Mouse (Mus musculus) gastrocnemius, adult 8-10 months (tissue): ENCODE measurements around the gene Ttc25. TPM values are rescaled to one million over a fixed set of nuclear protein-coding genes. Genes with fewer than 3 reads are reported as not detected.
A peak's percentile ranks its signal among the peaks of the same experiment; 100 is the strongest.
"Not testable (repeated sequence)": the region's sequence is repeated elsewhere in the genome, so short reads cannot be mapped to it uniquely, and the experiment has no call there.

Experiments
- DNase-seq, 2 experiments: peaks; one replicate each; pipeline ENCODE4 v3.0.0; 2022; ENCODE audit warnings: low spot score in 2 of 2
- total RNA-seq, 4 experiments: library from RNA; stranded (reverse); gene quantifications; 2 replicates each; pipeline ENCODE4 v1.2.4; 2022

The Ttc25 gene
- total RNA-seq, 4 experiments from 2014 or later = 0.09 to 0.51 (median 0.24) TPM

DNA sequence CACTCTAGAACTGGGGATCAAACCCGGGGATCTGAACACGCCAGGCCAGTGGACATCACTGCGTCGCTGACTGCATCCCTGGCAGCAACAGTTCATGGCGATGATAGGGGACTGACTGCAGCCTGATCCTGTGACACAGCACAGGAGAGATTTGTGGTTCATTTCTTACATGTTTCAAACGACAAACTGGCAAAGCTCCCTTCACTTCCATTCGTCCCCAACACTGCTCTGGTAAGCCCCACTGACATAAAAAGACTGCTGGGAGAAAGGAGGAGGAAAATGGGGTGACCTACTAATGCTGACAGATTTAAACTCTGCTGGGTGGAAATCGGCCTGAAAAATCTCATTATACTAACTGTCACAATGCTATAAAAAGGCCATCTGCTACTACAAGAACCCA, 58.4 kb downstream of the Ttc25 start:
- no peak for DNase-seq

- DNase-seq = no peak
Observed at GRCm38 (mm10) chr11:100604321-100605005, 59.1 kb downstream of the Ttc25 start.

- DNase-seq = no peak
Observed at GRCm38 (mm10) chr11:100605451-100605850, 60.0 kb downstream of the Ttc25 start.

- no peak for DNase-seq
Observed at GRCm38 (mm10) chr11:100607121-100607520, 61.7 kb downstream of the Ttc25 start.

GRCm38 (mm10) chr11:100608796-100609195, 63.4 kb downstream of the Ttc25 start:
- DNase-seq = no peak

- DNase-seq = no peak
Observed at GRCm38 (mm10) chr11:100609355-100609996, 64.1 kb downstream of the Ttc25 start.

DNA sequence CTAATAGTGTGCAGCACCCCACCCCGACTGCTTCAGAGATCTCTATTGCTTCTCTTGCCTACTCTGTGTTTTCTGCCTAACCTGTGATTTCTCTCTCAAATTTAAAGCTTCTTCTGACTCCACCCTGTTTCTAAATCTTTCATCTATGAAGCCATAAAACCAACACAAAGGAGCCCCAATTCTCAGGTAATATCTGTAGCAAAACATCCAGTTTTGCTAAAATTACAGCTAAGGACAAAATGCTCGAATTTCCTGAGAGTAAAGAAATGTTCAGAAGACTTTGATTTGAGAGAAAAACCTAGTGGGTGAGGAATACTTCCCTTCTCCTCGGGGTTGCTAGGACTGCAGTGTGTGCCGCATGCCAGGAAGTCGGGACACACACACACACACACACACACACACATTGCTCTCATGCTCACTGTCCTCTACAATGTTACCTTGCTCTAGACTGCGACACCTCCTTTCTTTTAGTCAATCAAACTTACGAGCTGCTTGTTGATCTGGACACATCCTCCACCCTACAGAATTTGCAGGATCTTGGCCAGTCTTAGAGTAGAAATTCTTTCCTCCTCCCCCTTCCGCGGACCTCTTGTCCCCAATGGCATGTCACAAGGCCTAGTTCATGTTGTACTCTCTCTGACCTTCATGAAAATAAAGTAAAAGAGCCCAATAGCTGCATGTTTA, 64.7 kb downstream of the Ttc25 start:
- DNase-seq = no peak

DNA sequence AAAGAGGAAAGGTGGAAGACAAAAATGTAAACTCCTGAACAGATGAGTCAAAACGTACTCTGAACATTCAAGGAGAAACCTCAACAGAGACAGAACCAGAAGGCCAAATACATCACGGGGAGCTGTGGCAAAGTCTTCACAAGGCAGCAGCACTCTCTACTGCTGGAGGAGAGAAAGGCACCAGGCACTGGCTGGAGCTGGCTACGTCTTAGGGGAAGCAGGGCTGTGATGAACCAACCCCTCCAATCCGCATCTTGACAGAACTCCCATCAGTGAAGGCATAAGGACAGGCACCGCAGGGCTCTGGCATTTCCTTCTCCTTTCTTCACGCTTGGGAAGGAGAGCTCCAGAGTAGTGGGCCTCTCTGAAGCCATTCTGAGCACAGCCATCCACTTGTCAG, 66.2 kb downstream of the Ttc25 start:
- DNase-seq = no peak

DNA sequence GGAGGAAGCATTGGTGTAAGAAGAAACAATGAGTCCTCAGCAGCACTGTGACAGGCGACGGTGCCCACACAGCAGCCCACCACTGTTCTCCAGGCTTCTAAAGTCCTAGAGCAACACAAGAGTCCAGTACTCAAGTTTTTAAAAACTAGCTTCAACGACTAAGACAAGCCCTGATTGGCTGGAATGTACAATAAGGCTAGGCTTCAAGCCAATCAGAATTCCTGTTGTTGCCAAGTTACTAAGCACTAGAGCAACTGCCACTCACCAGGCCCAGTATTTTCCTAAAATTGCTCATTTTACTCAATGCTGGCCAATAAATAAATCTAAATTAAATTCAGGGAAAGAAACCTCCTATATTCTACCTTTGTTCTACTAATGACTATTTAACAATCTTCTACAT, 67.8 kb downstream of the Ttc25 start:
- DNase-seq = no peak

DNA sequence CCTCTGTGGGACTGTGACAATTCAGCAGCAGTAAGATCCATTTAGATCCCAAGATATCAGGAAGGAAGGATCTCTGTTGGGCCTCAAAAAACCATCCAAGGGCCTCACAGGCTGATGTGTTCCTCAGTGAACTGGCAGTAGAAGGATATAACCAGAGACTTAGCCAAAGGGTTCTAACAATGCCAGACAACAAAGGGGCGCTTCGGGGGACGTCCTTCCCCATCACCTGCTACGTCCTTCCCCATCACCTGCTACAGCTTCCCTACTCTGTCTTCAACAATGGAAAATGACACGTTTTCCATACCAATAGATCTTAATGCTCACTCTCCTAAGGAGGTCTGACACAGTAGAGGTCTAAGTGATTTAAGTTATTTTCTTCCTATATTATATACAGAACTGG, 70.9 kb downstream of the Ttc25 start:
- no peak for DNase-seq

DNA sequence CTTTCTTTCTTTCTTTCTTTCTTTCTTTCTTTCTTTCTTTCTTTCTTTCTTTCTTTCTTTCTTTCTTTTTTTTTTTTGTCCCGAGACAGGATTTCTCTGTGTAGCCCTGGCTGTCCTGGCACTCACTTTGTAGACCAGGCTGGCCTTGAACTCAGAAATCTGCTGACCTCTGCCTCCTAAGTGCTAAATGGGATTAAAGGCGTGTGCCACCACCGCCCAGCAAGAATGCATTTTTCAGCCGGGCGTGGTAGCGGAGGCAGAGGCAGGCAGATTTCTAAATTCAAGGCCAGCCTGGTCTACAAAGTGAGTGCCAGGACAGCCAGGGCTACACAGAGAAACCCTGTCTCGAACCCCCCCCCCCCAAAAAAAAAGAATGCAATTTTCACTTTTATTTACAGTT, 71.4 kb downstream of the Ttc25 start:
- not testable (repeated sequence) for DNase-seq

GRCm38 (mm10) chr11:100617480-100617879, 72.1 kb downstream of the Ttc25 start:
- no peak for DNase-seq

- no peak for DNase-seq
Observed at GRCm38 (mm10) chr11:100618761-100619484, 73.5 kb downstream of the Ttc25 start, which contains the start of gene Nkiras2. Gene Nkiras2, plus strand, starts transcription at chr11:100619244.

- DNase-seq = peak; percentile 90 to 93
Observed at GRCm38 (mm10) chr11:100619485-100619975, 74.1 kb downstream of the Ttc25 start.

- DNase-seq = no peak
Observed at GRCm38 (mm10) chr11:100619982-100620381, 74.6 kb downstream of the Ttc25 start, which contains the start of gene Dnajc7. Gene Dnajc7, minus strand, starts transcription at chr11:100620168.

Other genes with a start within 250 kb of the Ttc25 start
- 1,000 to 10,000 TPM; 1,612 to 1,857 (median 1,692) TPM for gene Eif1, start 225.7 kb upstream of the Ttc25 start, total RNA-seq
- gene Gast, start 211.2 kb upstream of the Ttc25 start, total RNA-seq = not detected
- under 1 TPM in 2 of 4 experiments, not detected in 2; 0.16 TPM for gene Hap1, start 189.5 kb upstream of the Ttc25 start, total RNA-seq
- 10 to 100 TPM; 52.8 to 86.6 (median 56.6) TPM for gene Jup, start 147.8 kb upstream of the Ttc25 start, total RNA-seq
- gene P3h4, start 130.8 kb upstream of the Ttc25 start, total RNA-seq = 1 to 10 TPM; 1.5 to 3.5 (median 2.3) TPM
- gene Fkbp10, start 129.9 kb upstream of the Ttc25 start, total RNA-seq = 1 to 10 TPM; 1.1 to 3.3 (median 2.9) TPM
- 1 to 10 TPM; 6.2 to 8.4 (median 7.7) TPM for gene Nt5c3b, start 103.8 kb upstream of the Ttc25 start, total RNA-seq
- under 1 TPM; 0.13 to 0.39 (median 0.33) TPM for gene Klhl10, start 103.7 kb upstream of the Ttc25 start, total RNA-seq
- gene Klhl11, start 72.9 kb upstream of the Ttc25 start, total RNA-seq = 1 to 10 TPM; 2.6 to 4.1 (median 3.0) TPM
- gene Acly, start 17.6 kb upstream of the Ttc25 start, total RNA-seq = 1 to 10 TPM; 6.9 to 8.5 (median 8.0) TPM
- gene Cnp, start 29.3 kb downstream of the Ttc25 start, total RNA-seq = 1 to 10 TPM; 2.3 to 5.5 (median 4.2) TPM
- 10 to 100 TPM; 18.1 to 18.9 (median 18.6) TPM for gene Nkiras2, start 73.6 kb downstream of the Ttc25 start, total RNA-seq
- 100 to 1,000 TPM in 2 of 4 experiments, 10 to 100 TPM in 2; 79.4 to 106 (median 95.5) TPM for gene Dnajc7, start 74.6 kb downstream of the Ttc25 start, total RNA-seq
- under 1 TPM in 2 of 4 experiments, not detected in 2; 0.11 to 0.58 TPM for gene Zfp385c, start 146.8 kb downstream of the Ttc25 start, total RNA-seq
- gene Dhx58, start 158.7 kb downstream of the Ttc25 start, total RNA-seq = under 1 TPM; 0.27 to 0.70 (median 0.28) TPM
- gene Kat2a, start 166.9 kb downstream of the Ttc25 start, total RNA-seq = 10 to 100 TPM in 2 of 4 experiments, 1 to 10 TPM in 2; 9.0 to 11.1 (median 10.1) TPM
- gene Hspb9, start 168.2 kb downstream of the Ttc25 start, total RNA-seq = not detected
- 10 to 100 TPM; 41.4 to 50.9 (median 42.2) TPM for gene Rab5c, start 192.6 kb downstream of the Ttc25 start, total RNA-seq
- not detected for gene Kcnh4, start 214.3 kb downstream of the Ttc25 start, total RNA-seq
- gene Hcrt, start 217.3 kb downstream of the Ttc25 start, total RNA-seq = not detected
- gene Ghdc, start 225.3 kb downstream of the Ttc25 start, total RNA-seq = 1 to 10 TPM; 4.3 to 8.2 (median 5.7) TPM